Mouse (Mus musculus) MEL (cell line): ENCODE results near the gene Abcc10.

Experiments used
- CTCF ChIP-seq, 3 experiments: IDR thresholded peaks in 2 of 3; conservative IDR thresholded peaks in 1 of 3; 2 replicates each; pipeline ENCODE4 v1.5.1; 2011 to 2012; ENCODE audit warnings: low read length in 3 of 3, low read depth in 2 of 3, mild to moderate bottlenecking in 2 of 3, improper control_type of control experiment in 1 of 3, inconsistent platforms in 1 of 3, mixed read lengths in 1 of 3, moderate library complexity in 1 of 3; ENCODE audit not compliant: control insufficient read depth in 1 of 3, insufficient read depth in 1 of 3, poor library complexity in 1 of 3, severe bottlenecking in 1 of 3
- MAZ ChIP-seq: IDR thresholded peaks from 2 replicates; pipeline ENCODE4 v1.6.1; 2012; ENCODE audit warnings: low read depth, mild to moderate bottlenecking, inconsistent platforms, low read length, improper control_type of control experiment
- POLR2AphosphoS5 ChIP-seq: IDR thresholded peaks from 2 replicates; pipeline ENCODE4 v1.6.1; 2012; ENCODE audit warnings: low read depth, borderline replicate concordance, mild to moderate bottlenecking, inconsistent platforms, low read length, moderate library complexity, mixed read lengths
- ZKSCAN1 ChIP-seq: IDR thresholded peaks from 2 replicates; pipeline ENCODE4 v1.6.1; 2012; ENCODE audit warnings: low read depth, mild to moderate bottlenecking, inconsistent platforms, low read length, improper control_type of control experiment, moderate library complexity

- TF ChIP-seq ZKSCAN1 (no peak), CTCF (IDR thresholded peaks at IDR 0.05 in 2 of 3, conservative IDR thresholded peaks at IDR 0.05 in 1 of 3; ENCODE audit: control insufficient read depth in 1 of 3, insufficient read depth in 1 of 3, low read depth in 2 of 3, low read length in 3 of 3, poor library complexity in 1 of 3, severe bottlenecking in 1 of 3) (no peak), POLR2AphosphoS5 (no peak), MAZ (no peak)
Observed at GRCm38 (mm10) chr17:46275034-46275433, 53.1 kb downstream of the Abcc10 start.
